Mouse (Mus musculus) retina, postnatal 7 days (tissue): ENCODE data around the gene Chid1.

Experiments
- DNase-seq: peaks from one replicate; pipeline ENCODE4 v3.0.0-alpha.2; 2012; ENCODE audit warnings: low read depth, low spot score

The Chid1 gene

GRCm38 (mm10) chr7:141508160-141508559 is 31.5 kb downstream of the Chid1 start:
- no peak for DNase-seq

- DNase-seq: no peak
Observed at GRCm38 (mm10) chr7:141506278-141506677, 33.4 kb downstream of the Chid1 start.

GRCm38 (mm10) chr7:141502556-141502905 is 37.1 kb downstream of the Chid1 start:
- no peak for DNase-seq

- no peak for DNase-seq
Observed at GRCm38 (mm10) chr7:141501820-141502555, 37.7 kb downstream of the Chid1 start.

GRCm38 (mm10) chr7:141497600-141497999 is 42.1 kb downstream of the Chid1 start:
- DNase-seq: no peak

- DNase-seq: no peak
Observed at GRCm38 (mm10) chr7:141495940-141496339, 43.7 kb downstream of the Chid1 start.

- DNase-seq: no peak
Observed at GRCm38 (mm10) chr7:141495379-141495778, 44.3 kb downstream of the Chid1 start.

GRCm38 (mm10) chr7:141493729-141494128 is 45.9 kb downstream of the Chid1 start:
- DNase-seq: no peak

- DNase-seq: no peak
Observed at GRCm38 (mm10) chr7:141492738-141493137, 46.9 kb downstream of the Chid1 start.

- DNase-seq: no peak
Observed at GRCm38 (mm10) chr7:141491151-141491550, 48.5 kb downstream of the Chid1 start.

GRCm38 (mm10) chr7:141487141-141487540 is 52.5 kb downstream of the Chid1 start:
- no peak for DNase-seq

- DNase-seq: no peak
Observed at GRCm38 (mm10) chr7:141486239-141486638, 53.4 kb downstream of the Chid1 start.

GRCm38 (mm10) chr7:141485606-141486005 is 54.1 kb downstream of the Chid1 start:
- DNase-seq: no peak

GRCm38 (mm10) chr7:141485186-141485585 is 54.5 kb downstream of the Chid1 start:
- no peak for DNase-seq

GRCm38 (mm10) chr7:141484186-141485120 is 55.2 kb downstream of the Chid1 start:
- DNase-seq: no peak

- no peak for DNase-seq
Observed at GRCm38 (mm10) chr7:141483114-141483653, 56.5 kb downstream of the Chid1 start.

GRCm38 (mm10) chr7:141482531-141483024 is 57.1 kb downstream of the Chid1 start:
- DNase-seq: no peak

GRCm38 (mm10) chr7:141481498-141482401 is 57.9 kb downstream of the Chid1 start:
- peak; percentile 60 for DNase-seq

- peak; percentile 72 for DNase-seq
Observed at GRCm38 (mm10) chr7:141480842-141481497, 58.7 kb downstream of the Chid1 start.

- no peak for DNase-seq
Observed at GRCm38 (mm10) chr7:141478270-141478748, 61.3 kb downstream of the Chid1 start.
